Mouse (Mus musculus) left cerebral cortex, adult 11 months (tissue): Measurements from ENCODE around the gene Jsrp1.

ENCODE experiments used
- DNase-seq: peaks from one replicate; pipeline ENCODE4 v3.0.0; 2022; ENCODE audit warnings: low spot score

Gene Jsrp1

DNA sequence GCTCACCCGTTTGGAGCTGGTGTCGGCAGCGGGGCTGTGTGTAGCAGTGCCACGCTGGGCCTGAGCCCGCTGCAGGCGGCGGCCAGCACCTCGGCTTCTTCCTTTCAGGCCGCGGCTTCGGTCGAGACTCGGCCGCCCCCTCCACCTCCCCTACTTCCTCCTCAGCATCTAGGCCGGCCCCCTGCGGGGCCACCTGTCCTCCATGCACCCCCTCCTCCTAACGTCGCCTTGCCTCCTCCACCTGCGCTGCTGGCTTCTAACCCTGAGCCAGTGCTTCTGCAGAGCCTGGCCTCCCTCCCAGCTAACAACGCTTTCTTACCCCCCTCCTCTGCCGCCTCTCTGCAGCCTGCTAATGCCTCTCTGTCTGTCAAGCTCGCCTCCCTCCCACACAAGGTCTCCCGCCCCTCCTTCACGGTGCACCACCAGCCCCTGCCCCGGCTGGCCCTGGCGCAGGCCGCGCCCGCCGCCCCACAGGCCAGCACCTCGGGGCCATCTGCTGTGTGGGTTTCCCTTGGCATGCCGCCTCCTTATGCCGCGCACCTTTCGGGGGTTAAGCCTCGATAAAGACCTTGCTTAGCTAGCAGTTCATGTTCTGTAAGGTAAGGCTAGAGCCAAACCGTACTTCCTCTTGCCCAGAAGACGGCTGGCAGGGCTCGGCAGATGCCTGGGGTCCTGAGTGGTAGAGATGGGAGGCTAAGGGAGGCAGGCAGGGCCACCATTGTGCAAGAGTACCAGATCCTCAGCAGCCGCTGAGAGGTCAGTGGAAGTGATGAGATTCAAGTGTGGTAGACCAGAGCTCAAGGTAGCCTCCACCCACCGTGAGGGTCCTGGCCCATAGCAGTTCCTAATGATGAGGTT lies 20.9 kb downstream of the Jsrp1 start:
- no peak for DNase-seq

DNA sequence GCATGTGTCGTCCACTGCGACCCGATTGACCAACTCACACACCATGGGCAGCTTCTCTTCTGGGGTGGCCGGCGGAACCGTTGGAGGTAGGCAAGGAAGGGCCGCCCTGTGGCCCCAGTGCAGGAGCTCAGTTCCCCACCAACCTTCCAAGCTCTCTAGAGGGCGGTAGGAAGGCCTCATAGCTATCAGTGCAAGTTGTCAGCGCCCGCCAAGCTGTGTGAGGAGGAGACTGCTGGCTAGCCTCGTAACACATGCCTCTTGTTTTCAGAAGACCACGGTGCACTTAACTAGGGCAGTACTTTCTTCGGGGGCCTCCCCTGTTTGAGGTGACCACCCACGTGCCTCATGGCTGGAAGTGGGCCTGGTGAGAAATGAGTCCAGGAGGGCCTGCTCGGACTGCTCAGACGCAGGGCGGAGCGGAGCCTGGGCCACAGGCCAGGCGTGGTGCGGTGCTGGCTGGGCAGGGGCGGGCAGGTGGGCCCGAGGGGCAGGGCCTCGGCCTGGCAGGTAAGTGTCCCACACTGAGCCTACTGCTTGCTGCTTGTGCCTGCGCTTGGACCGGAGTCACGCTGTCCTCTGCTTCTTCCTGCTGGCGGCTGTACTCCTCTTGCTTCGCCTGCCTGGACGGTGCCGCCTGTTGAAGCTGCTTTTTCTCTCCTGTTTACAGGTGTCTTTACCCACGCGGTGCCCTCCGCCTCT lies 21.7 kb downstream of the Jsrp1 start:
- DNase-seq = no peak

- DNase-seq = no peak
Observed at GRCm38 (mm10) chr10:80790761-80791404, 22.4 kb downstream of the Jsrp1 start.

- DNase-seq = no peak
Observed at GRCm38 (mm10) chr10:80787517-80787916, 25.8 kb downstream of the Jsrp1 start.

DNA sequence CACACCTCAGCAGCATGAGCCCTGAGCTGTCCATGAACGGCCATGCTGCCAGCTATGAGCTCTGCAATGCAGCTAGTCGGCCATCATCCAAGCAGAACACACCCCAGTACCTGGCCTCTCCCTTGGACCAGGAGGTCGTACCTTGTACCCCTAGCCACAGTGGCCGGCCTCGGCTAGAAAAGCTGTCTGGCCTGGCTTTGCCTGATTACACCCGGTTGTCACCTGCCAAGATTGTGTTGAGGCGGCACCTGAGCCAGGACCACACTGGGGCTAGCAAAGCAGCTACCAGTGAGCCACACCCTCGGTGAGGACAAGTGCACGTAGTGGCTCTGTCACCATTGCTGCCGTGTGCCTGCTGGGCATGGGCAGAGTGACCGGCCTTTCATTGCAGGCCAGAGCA lies 27.3 kb downstream of the Jsrp1 start:
- DNase-seq = no peak

DNA sequence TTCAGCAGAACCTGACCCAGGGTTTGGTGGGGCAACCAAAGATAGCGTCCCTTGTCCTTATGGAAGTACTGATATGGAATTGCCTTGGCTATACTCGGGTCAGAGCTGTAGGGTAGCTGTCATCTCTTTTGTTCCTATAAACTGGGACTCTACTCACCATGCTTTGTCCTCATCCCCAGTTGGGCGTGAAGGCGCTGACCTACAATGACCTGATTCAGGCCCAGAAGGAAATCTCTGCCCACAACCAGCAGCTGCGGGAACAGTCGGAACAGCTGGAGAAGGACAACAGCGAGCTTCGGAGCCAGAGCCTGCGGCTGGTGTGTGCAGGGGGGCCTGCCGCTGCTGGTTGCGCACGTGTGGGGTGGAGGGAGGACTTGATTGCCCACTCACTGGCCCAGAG lies 28.4 kb downstream of the Jsrp1 start:
- no peak for DNase-seq

DNA sequence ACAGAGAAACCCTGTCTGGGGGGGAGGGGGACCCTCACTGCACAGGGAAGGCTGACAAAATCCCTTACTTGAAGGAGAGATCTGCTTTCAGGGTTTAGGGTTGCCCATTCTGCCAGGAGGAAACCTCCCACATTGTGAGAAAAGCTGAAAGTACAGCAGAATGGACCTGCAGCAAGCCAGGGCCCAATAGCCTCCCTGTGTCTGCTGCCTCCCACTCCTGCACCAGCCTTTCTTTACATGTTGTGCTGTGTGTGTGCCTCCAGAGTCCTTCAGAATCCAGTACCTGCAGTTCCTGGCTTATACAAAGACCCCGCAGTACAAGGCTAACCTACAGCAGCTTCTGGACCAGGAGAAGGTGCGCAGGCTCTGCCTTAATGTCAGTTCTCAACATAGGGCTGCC lies 29.0 kb downstream of the Jsrp1 start:
- DNase-seq = no peak

DNA sequence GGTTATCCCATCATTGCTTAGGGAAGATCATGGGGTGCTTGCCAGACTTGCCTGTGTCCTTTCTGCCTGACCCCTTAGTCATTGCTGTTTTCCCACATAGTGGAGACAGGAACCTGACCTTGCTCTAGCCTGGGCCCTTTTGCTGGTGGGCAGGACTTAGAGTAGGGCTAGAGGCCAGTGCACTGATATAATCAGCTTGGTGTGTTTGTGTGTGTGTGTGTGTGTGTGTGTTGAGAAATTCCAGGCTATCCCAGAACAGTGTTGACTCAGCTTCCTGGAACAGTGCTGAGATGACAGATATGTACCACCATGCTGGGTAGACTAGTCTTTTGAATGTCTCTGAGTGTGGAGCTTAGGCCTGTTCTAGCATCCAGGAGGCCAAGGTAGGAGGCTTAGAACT lies 33.7 kb downstream of the Jsrp1 start:
- no peak for DNase-seq

DNA sequence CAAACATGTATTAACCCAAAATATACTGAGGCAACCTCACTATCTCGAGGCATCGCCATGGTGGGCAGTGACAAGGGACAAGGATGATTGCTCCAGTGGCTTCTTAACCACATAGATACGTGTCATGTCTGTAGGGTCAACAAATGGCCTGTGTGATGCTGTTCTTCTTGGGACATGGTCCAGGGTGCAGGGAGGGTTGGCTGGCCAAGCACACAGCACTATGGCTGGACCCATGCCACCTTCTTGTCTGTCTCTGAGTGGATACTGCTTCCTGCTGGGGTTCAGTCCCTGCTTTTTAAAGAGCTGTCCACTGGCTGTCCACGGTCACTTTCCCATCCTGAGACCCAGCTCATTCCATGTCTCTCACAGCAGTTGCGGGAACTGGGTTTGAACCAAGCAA lies 36.2 kb downstream of the Jsrp1 start:
- no peak for DNase-seq

GRCm38 (mm10) chr10:80776358-80776869 lies 36.9 kb downstream of the Jsrp1 start:
- DNase-seq = no peak

DNA sequence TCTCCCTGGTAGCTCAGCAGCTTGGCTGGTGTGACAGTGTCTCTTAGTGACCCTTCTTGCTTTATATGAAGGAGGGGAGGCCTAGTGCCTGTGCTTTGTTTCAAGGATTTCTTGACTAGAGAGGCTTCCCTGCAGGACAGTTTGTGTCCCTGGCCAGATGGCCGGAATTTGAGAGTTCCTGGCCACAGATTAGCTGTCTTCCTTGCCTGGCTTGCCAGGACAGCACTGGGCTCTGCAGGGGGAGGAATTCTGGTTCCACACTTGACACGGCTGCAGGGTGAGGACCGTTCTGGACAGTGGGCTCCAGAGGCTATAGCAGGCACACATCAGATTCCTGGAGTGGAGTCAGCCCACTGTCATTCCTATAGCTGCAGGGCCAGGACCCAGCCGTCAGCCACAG lies 37.6 kb downstream of the Jsrp1 start:
- no peak for DNase-seq

DNA sequence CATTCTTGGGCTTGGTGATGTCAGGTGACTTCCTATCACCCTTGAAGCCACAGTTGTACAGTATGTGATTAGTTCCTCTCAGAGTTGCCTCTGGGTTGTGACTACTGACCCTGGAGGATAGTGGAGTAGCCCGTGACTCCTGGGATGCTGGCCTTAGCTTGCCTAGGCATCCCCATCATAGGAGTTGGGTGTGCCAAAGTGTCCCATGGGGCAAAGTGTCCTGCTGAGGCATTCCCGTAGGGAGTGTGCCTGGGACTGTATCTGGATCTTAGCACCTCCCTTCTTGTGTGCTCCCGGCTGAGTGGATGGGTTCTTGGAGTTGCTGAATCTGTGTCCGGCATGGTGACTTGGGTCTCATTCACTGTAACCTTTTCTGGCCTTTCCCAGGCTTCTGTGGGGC lies 38.3 kb downstream of the Jsrp1 start:
- no peak for DNase-seq

- DNase-seq = peak; percentile 92
Observed at GRCm38 (mm10) chr10:80774549-80774948, 38.7 kb downstream of the Jsrp1 start.

- no peak for DNase-seq
Observed at GRCm38 (mm10) chr10:80773816-80774215, 39.5 kb downstream of the Jsrp1 start.

DNA sequence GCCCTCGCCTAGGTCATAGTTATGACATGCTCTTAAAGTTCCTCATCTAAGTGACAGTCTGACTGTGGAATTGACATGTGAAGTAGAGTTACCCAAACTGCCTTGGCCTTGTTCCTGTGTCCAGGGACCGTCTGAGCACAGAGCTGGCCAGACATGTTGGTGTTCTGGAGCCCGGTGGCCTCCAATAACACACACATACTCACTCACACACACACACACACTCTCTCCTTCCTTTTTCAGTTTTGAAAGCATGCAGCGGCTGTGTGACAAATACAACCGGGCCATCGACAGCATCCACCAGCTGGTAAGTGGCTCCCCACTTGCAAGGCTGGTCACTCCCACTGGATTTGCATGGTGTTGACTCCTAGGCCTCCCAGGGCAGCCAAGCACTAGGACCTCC lies 44.9 kb downstream of the Jsrp1 start:
- no peak for DNase-seq

- DNase-seq = no peak
Observed at GRCm38 (mm10) chr10:80766161-80766815, 47.0 kb downstream of the Jsrp1 start.

DNA sequence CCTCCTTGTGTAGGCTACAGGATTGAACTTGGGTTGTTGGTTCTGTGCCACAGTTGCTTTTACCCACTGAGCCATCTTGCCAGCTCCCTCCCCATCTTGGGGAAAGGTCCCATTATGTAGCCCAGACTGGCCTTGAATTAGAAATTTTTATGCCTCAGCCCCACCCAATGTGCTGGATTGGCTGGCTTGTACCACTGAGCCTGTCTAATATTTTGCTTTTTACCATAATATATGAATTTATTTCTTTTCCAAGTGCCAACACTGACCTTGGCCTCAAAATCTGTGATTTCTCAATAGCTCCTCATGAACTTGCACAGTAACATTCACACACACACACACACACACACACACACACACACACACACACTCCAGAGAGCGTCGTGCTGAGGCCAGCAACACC lies 47.6 kb downstream of the Jsrp1 start:
- DNase-seq = no peak

GRCm38 (mm10) chr10:80763502-80763901 lies 49.8 kb downstream of the Jsrp1 start:
- no peak for DNase-seq

- no peak for DNase-seq
Observed at GRCm38 (mm10) chr10:80761821-80762220, 51.5 kb downstream of the Jsrp1 start.

DNA sequence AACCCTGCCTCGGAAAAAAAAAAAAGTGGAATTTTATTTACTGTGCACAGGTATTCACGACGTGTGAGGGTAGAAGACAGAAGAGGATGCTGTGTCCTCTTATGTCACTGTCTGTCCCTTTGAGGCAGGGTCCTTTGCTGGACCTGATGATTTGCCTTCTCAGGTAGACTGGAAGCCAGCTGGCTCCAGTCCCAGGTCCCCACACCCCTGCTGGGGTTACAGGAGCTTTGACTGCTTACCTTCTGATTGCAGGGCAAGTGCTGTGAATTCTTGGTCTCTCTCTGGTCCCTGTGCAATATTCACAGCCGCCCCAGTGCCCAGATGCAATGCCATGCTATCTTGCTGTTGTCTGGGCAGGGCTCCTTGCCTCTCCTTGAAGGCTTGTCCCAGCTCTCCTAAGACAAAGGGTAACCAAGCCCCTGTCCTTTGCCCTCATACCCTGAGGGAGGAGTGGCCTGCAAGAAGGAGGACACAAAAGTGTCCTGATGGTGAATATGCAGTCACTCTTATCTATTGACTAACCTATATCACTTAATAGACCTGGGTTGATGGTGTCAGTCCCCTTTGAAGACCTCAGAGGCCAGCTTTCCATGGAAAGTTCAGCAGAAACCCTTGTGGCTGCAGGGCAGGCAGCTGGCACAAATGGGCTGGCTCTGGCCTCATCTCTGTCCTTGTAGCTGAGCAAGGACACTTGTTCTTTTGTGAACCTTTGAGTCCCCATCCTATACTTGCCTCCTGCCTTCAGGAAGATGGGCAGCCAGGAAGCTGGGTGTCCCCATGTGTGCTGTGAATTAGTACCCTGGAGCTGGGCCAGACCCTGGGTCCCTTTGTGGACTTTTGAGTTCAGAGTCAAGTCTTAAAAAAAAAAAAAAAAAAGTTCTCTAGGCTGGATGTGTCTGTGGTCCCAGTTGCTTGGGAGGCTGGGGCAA lies 52.4 kb downstream of the Jsrp1 start:
- no peak for DNase-seq

- no peak for DNase-seq
Observed at GRCm38 (mm10) chr10:80758651-80759050, 54.6 kb downstream of the Jsrp1 start.
